Mouse (Mus musculus) left cerebral cortex, adult 8-10 months (tissue): ENCODE results near the gene Olfr235. TPM values are rescaled to one million over a fixed set of nuclear protein-coding genes. Genes with fewer than 3 reads are reported as not detected.
"Not testable (repeated sequence)": the region's sequence is repeated elsewhere in the genome, so short reads cannot be mapped to it uniquely, and the experiment has no call there.

Source experiments
- DNase-seq, 2 experiments: peaks; one replicate each; pipeline ENCODE4 v3.0.0; 2022; ENCODE audit warnings: low spot score in 2 of 2
- total RNA-seq, 4 experiments: library from RNA; stranded (reverse); gene quantifications; 2 replicates each; pipeline ENCODE4 v1.2.4; 2022

Olfr235 gene
- not detected for total RNA-seq

GRCm38 (mm10) chr19:12260732-12261131, at the start of gene Olfr235:
Gene Olfr235, plus strand, starts transcription at chr19:12261032.
- DNase-seq, result no peak

- DNase-seq, result not testable (repeated sequence)
These were observed 28.3 kb upstream of the Olfr235 start, which contains the start of gene Olfr1432 for GRCm38 (mm10) chr19:12232496-12232895. Gene Olfr1432, minus strand, starts transcription at chr19:12232596.

- DNase-seq, result no peak
These were observed 19.3 kb upstream of the Olfr235 start, which contains the start of gene Olfr262 for GRCm38 (mm10) chr19:12241559-12241958. Gene Olfr262, minus strand, starts transcription at chr19:12241659.

GRCm38 (mm10) chr19:12279554-12279953, 18.7 kb downstream of the Olfr235 start, which contains the start of gene Olfr1434:
Gene Olfr1434, plus strand, starts transcription at chr19:12279854.
- DNase-seq, result no peak

- DNase-seq, result no peak
These were observed 32.1 kb downstream of the Olfr235 start for GRCm38 (mm10) chr19:12292979-12293378.

- not testable (repeated sequence) for DNase-seq
These were observed 38.2 kb downstream of the Olfr235 start, which contains the start of gene Olfr1436 for GRCm38 (mm10) chr19:12299030-12299429. Gene Olfr1436, minus strand, starts transcription at chr19:12299130.

Other genes starting within 250 kb of the Olfr235 start
- gene Olfr1423, start 219.7 kb upstream of the Olfr235 start, total RNA-seq, result not detected
- not detected for gene Olfr1424, start 198.3 kb upstream of the Olfr235 start, total RNA-seq
- gene Olfr1425, start 183.3 kb upstream of the Olfr235 start, total RNA-seq, result not detected
- not detected for gene Olfr1426, start 169.0 kb upstream of the Olfr235 start, total RNA-seq
- not detected for gene Olfr1427, start 157.7 kb upstream of the Olfr235 start, total RNA-seq
- gene Olfr1428, start 145.1 kb upstream of the Olfr235 start, total RNA-seq, result not detected
- gene Olfr76, start 137.8 kb upstream of the Olfr235 start, total RNA-seq, result not detected
- not detected for gene Olfr1555-ps1, start 90.9 kb upstream of the Olfr235 start, total RNA-seq
- not detected for gene Olfr1431, start 60.4 kb upstream of the Olfr235 start, total RNA-seq
- not detected for gene Olfr1432, start 28.4 kb upstream of the Olfr235 start, total RNA-seq
- gene Olfr262, start 19.4 kb upstream of the Olfr235 start, total RNA-seq, result not detected
- gene Olfr1434, start 18.8 kb downstream of the Olfr235 start, total RNA-seq, result not detected
- gene Olfr1436, start 38.1 kb downstream of the Olfr235 start, total RNA-seq, result not detected
- gene Olfr1437, start 64.1 kb downstream of the Olfr235 start, total RNA-seq, result not detected
- not detected for gene Olfr1438-ps1, start 74.9 kb downstream of the Olfr235 start, total RNA-seq
- not detected for gene Olfr1440, start 126.2 kb downstream of the Olfr235 start, total RNA-seq
- gene Olfr1441, start 156.4 kb downstream of the Olfr235 start, total RNA-seq, result not detected
- under 1 TPM in 1 of 4 experiments, not detected in 3; 0.09 TPM for gene Pfpl, start 166.9 kb downstream of the Olfr235 start, total RNA-seq
- 10 to 100 TPM in 2 of 4 experiments, 1 to 10 TPM in 2; 9.2 to 86.4 (median 32.6) TPM for gene Mpeg1, start 199.7 kb downstream of the Olfr235 start, total RNA-seq
- gene Dtx4, start 240.4 kb downstream of the Olfr235 start, total RNA-seq, result 10 to 100 TPM; 33.0 to 35.3 (median 34.1) TPM